Mouse (Mus musculus) forebrain, postnatal 0 days (tissue): Measurements from ENCODE around the gene Rbm4. TPM values are rescaled to one million over a fixed set of nuclear protein-coding genes. Genes with fewer than 3 reads are reported as not detected.

Experiments used
- ATAC-seq: fragments of 200-750 bp; cut with Nextera tagmentation; 2 replicates; pipeline ENCODE4 v1.8.0; 2017; ENCODE audit warnings: mild to moderate bottlenecking, moderate library complexity
- DNase-seq: peaks from one replicate; pipeline ENCODE4 v3.0.0-alpha.2; 2015
- H3K27ac ChIP-seq: fragments of 300-500 bp; sonication (generic); 2 replicates; pipeline ENCODE4 v1.5.1; 2014; ENCODE audit warnings: low read depth, mild to moderate bottlenecking, antibody characterized with exemption, low read length, moderate library complexity, mixed read lengths
- H3K27me3 ChIP-seq: fragments of 300-500 bp; sonication (generic); 2 replicates; pipeline ENCODE4 v1.6.1; 2014; ENCODE audit warnings: mild to moderate bottlenecking, low read length, mixed read lengths; ENCODE audit not compliant: insufficient read depth
- H3K36me3 ChIP-seq: fragments of 300-500 bp; sonication (generic); 2 replicates; pipeline ENCODE4 v1.6.1; 2014; ENCODE audit warnings: mild to moderate bottlenecking, moderate library complexity; ENCODE audit not compliant: insufficient read depth
- H3K4me1 ChIP-seq: fragments of 300-500 bp; sonication (generic); 2 replicates; pipeline ENCODE4 v1.6.1; 2014; ENCODE audit warnings: antibody characterized with exemption; ENCODE audit not compliant: insufficient read depth
- H3K4me2 ChIP-seq: fragments of 300-500 bp; sonication (generic); 2 replicates; pipeline ENCODE4 v1.6.1; 2014; ENCODE audit warnings: low read depth, mild to moderate bottlenecking, moderate library complexity
- H3K4me3 ChIP-seq: fragments of 300-500 bp; sonication (generic); 2 replicates; pipeline ENCODE4 v1.5.1; 2014; ENCODE audit warnings: low read depth, low read length, mixed read lengths
- H3K9ac ChIP-seq: fragments of 300-500 bp; sonication (generic); 2 replicates; pipeline ENCODE4 v1.6.1; 2014; ENCODE audit warnings: mild to moderate bottlenecking
- H3K9me3 ChIP-seq: fragments of 300-500 bp; sonication (generic); 2 replicates; pipeline ENCODE4 v1.6.1; 2016; ENCODE audit warnings: low read length
- CTCF ChIP-seq: sonication (generic); IDR thresholded peaks from 2 replicates; pipeline ENCODE4 v1.5.1; 2016; ENCODE audit warnings: antibody characterized with exemption, control low read depth, low read depth
- WGBS: fragments of 180-500 bp; shearing (Covaris S2); extraction: QIAGEN DNeasy Blood & Tissue Kit; methylation state at CpG from one replicate; pipeline ENCODE4 v1.1.7; 2014; 5-methylcytosine and 5-hydroxymethylcytosine counted together
- polyA plus RNA-seq: library from polyadenylated mRNA; unstranded; fragments of >200 nt; fragmentation: Nextera tagmentation; extraction: Ambion mirVana; gene quantifications from 2 replicates; pipeline ENCODE4 v1.2.1, GENCODE M21; 2015
- total RNA-seq: library from RNA; depleted of rRNA; stranded (reverse); fragments of >200 nt; gene quantifications from 2 replicates; pipeline ENCODE4 v1.2.3, GENCODE M21; 2014; rRNA removed

Rbm4 gene
- total and polyA plus RNA-seq, 2 experiments from 2014 or later: 45.0 to 106 TPM

GRCm38 (mm10) chr19:4744026-4744425 is 49.7 kb downstream of the Rbm4 start:
- no peak for ATAC-seq

GRCm38 (mm10) chr19:4743524-4743923 is 50.2 kb downstream of the Rbm4 start:
- DNase-seq: peak; percentile 68
- ATAC-seq: no peak
- H3K4me2 ChIP-seq: no peak overlapping the region

More at GRCm38 (mm10) chr19:4744026-4744425, 49.7 kb downstream of the Rbm4 start:
- Histone ChIP-seq H3K36me3 (peaks cover 91% of the 10 kb centered on the region), H3K4me2 (no peak overlapping the region), H3K4me3 (no peak overlapping the region), H3K27ac (no peak overlapping the region), H3K4me1 (no peaks in the 10 kb centered on the region), H3K9ac (no peak overlapping the region), H3K27me3 (no peaks in the 10 kb centered on the region), H3K9me3 (no peaks in the 10 kb centered on the region)
- 83% methylated on average over 14 of the region's 14 CpGs for WGBS
- TF ChIP-seq CTCF: no peak
- no peak for DNase-seq

GRCm38 (mm10) chr19:4742229-4742628 is 51.5 kb downstream of the Rbm4 start:
- Histone ChIP-seq H3K4me2 (no peak overlapping the region), H3K27ac (no peak overlapping the region), H3K27me3 (no peaks in the 10 kb centered on the region), H3K9ac (no peak overlapping the region), H3K36me3 (peaks cover 89% of the 10 kb centered on the region), H3K4me3 (no peak overlapping the region), H3K9me3 (no peaks in the 10 kb centered on the region), H3K4me1 (no peaks in the 10 kb centered on the region)
- DNase-seq (no peak), ATAC-seq (no peak)
- TF ChIP-seq CTCF: no peak
- WGBS: 92% methylated on average over 6 of the region's 6 CpGs

More at GRCm38 (mm10) chr19:4743524-4743923, 50.2 kb downstream of the Rbm4 start:
- Histone ChIP-seq H3K27ac (no peak overlapping the region), H3K27me3 (no peaks in the 10 kb centered on the region), H3K4me3 (no peak overlapping the region), H3K9me3 (no peaks in the 10 kb centered on the region), H3K9ac (no peak overlapping the region), H3K4me1 (no peaks in the 10 kb centered on the region), H3K36me3 (peaks cover 88% of the 10 kb centered on the region)
- 36% methylated on average over 5 of the region's 5 CpGs for WGBS
- TF ChIP-seq CTCF: peak; percentile 68

- Histone ChIP-seq H3K4me3 (no peak overlapping the region), H3K27me3 (no peaks in the 10 kb centered on the region), H3K9ac (no peak overlapping the region), H3K4me2 (no peak overlapping the region), H3K9me3 (no peaks in the 10 kb centered on the region), H3K27ac (no peak overlapping the region), H3K36me3 (peaks cover 88% of the 10 kb centered on the region), H3K4me1 (no peaks in the 10 kb centered on the region)
- 87% methylated on average over 10 of the region's 10 CpGs for WGBS
- peak; percentile 50; the same call in 1 of the 2 replicates for ATAC-seq
- TF ChIP-seq CTCF: no peak
- DNase-seq: no peak
Measured at GRCm38 (mm10) chr19:4741482-4741881, 52.2 kb downstream of the Rbm4 start.

GRCm38 (mm10) chr19:4739762-4740161 is 53.9 kb downstream of the Rbm4 start:
- 95% methylated on average over 5 of the region's 5 CpGs for WGBS
- H3K4me1 ChIP-seq: no peaks in the 10 kb centered on the region
- no peak for DNase-seq
- H3K4me3 ChIP-seq: no peak overlapping the region
- no peaks in the 10 kb centered on the region for H3K27me3 ChIP-seq
- TF ChIP-seq CTCF: no peak
- H3K36me3 ChIP-seq: peaks cover 79% of the 10 kb centered on the region
- ATAC-seq: no peak
- H3K9ac ChIP-seq: no peak overlapping the region
- H3K9me3 ChIP-seq: no peaks in the 10 kb centered on the region
- H3K4me2 ChIP-seq: no peak overlapping the region
- H3K27ac ChIP-seq: no peak overlapping the region

- H3K27me3 ChIP-seq: no peaks in the 10 kb centered on the region
- whole genome bisulfite sequencing: 94% methylated on average over 11 of the region's 11 CpGs
- no peaks in the 10 kb centered on the region for H3K4me1 ChIP-seq
- H3K9ac ChIP-seq: no peak overlapping the region
- ATAC-seq: no peak
- H3K4me3 ChIP-seq: no peak overlapping the region
- no peak overlapping the region for H3K4me2 ChIP-seq
- no peak overlapping the region for H3K27ac ChIP-seq
- no peak for DNase-seq
- no peaks in the 10 kb centered on the region for H3K9me3 ChIP-seq
- no peak for TF ChIP-seq CTCF
- peaks cover 79% of the 10 kb centered on the region for H3K36me3 ChIP-seq
Measured at GRCm38 (mm10) chr19:4739053-4739452, 54.6 kb downstream of the Rbm4 start.

- DNase-seq: no peak
- 89% methylated on average over 13 of the region's 13 CpGs for WGBS
- no peaks in the 10 kb centered on the region for H3K27me3 ChIP-seq
- H3K4me3 ChIP-seq: no peak overlapping the region
- H3K9ac ChIP-seq: no peak overlapping the region
- no peak for ATAC-seq
- H3K4me2 ChIP-seq: no peak overlapping the region
- peaks cover 83% of the 10 kb centered on the region for H3K36me3 ChIP-seq
- H3K4me1 ChIP-seq: no peaks in the 10 kb centered on the region
- no peaks in the 10 kb centered on the region for H3K9me3 ChIP-seq
- TF ChIP-seq CTCF: no peak
- H3K27ac ChIP-seq: no peak overlapping the region
Measured at GRCm38 (mm10) chr19:4737866-4738265, 55.8 kb downstream of the Rbm4 start.

Other genes starting within 250 kb of the Rbm4 start
- gene Lrfn4, start 178.2 kb downstream of the Rbm4 start, total RNA-seq: 112 and 127 TPM in 2 replicates
- 17.1 and 17.2 TPM in 2 replicates for gene Lrfn4, start 178.2 kb downstream of the Rbm4 start, polyA plus RNA-seq
- 51.9 and 65.1 TPM in 2 replicates for gene Rce1, start 168.3 kb downstream of the Rbm4 start, total RNA-seq
- gene Rce1, start 168.3 kb downstream of the Rbm4 start, polyA plus RNA-seq: 47.5 and 52.4 TPM in 2 replicates
- 4.5 and 7.4 TPM in 2 replicates for gene Gm960, start 95.2 kb downstream of the Rbm4 start, total RNA-seq
- 4.9 and 7.3 TPM in 2 replicates for gene Gm960, start 95.2 kb downstream of the Rbm4 start, polyA plus RNA-seq
- gene Sptbn2, start 82.7 kb downstream of the Rbm4 start, total RNA-seq: 169 and 196 TPM in 2 replicates
- 24.3 and 25.4 TPM in 2 replicates for gene Sptbn2, start 82.7 kb downstream of the Rbm4 start, polyA plus RNA-seq
- 84.8 and 90.6 TPM in 2 replicates for gene Rbm4b, start 37.4 kb downstream of the Rbm4 start, total RNA-seq
- gene Rbm4b, start 37.4 kb downstream of the Rbm4 start, polyA plus RNA-seq: 79.8 and 88.7 TPM in 2 replicates
- 15.0 and 18.2 TPM in 2 replicates for gene Gm21992, start 17.7 kb upstream of the Rbm4 start, total RNA-seq
- gene Gm21992, start 17.7 kb upstream of the Rbm4 start, polyA plus RNA-seq: 16.5 and 20.4 TPM in 2 replicates
- 29.2 and 30.9 TPM in 2 replicates for gene Rbm14, start 17.7 kb upstream of the Rbm4 start, total RNA-seq
- 45.9 and 46.6 TPM in 2 replicates for gene Rbm14, start 17.7 kb upstream of the Rbm4 start, polyA plus RNA-seq
- 27.3 and 35.4 TPM in 2 replicates for gene Ccs, start 45.4 kb upstream of the Rbm4 start, total RNA-seq
- 41.7 and 44.3 TPM in 2 replicates for gene Ccs, start 45.4 kb upstream of the Rbm4 start, polyA plus RNA-seq
- gene Ccdc87, start 45.5 kb upstream of the Rbm4 start, total RNA-seq: 0.92 and 1.1 TPM in 2 replicates
- 0.80 and 1.2 TPM in 2 replicates for gene Ccdc87, start 45.5 kb upstream of the Rbm4 start, polyA plus RNA-seq
- 81.0 and 117 TPM in 2 replicates for gene Ctsf, start 61.2 kb upstream of the Rbm4 start, total RNA-seq
- 74.7 and 79.4 TPM in 2 replicates for gene Ctsf, start 61.2 kb upstream of the Rbm4 start, polyA plus RNA-seq
- 2.6 and 5.1 TPM in 2 replicates for gene Actn3, start 84.0 kb upstream of the Rbm4 start, total RNA-seq
- 1.8 and 2.2 TPM in 2 replicates for gene Actn3, start 84.0 kb upstream of the Rbm4 start, polyA plus RNA-seq
- gene Zdhhc24, start 84.8 kb upstream of the Rbm4 start, total RNA-seq: 22.2 and 24.1 TPM in 2 replicates
- 9.1 and 15.2 TPM in 2 replicates for gene Zdhhc24, start 84.8 kb upstream of the Rbm4 start, polyA plus RNA-seq
- gene Bbs1, start 112.7 kb upstream of the Rbm4 start, total RNA-seq: 21.7 and 37.7 TPM in 2 replicates
- gene Bbs1, start 112.7 kb upstream of the Rbm4 start, polyA plus RNA-seq: 5.4 and 7.4 TPM in 2 replicates
- 67.4 and 84.2 TPM in 2 replicates for gene Dpp3, start 134.4 kb upstream of the Rbm4 start, total RNA-seq
- gene Dpp3, start 134.4 kb upstream of the Rbm4 start, polyA plus RNA-seq: 75.2 and 76.8 TPM in 2 replicates
- gene Peli3, start 149.2 kb upstream of the Rbm4 start, total RNA-seq: 11.5 and 13.2 TPM in 2 replicates
- 7.7 and 10.9 TPM in 2 replicates for gene Peli3, start 149.2 kb upstream of the Rbm4 start, polyA plus RNA-seq
- gene Mrpl11, start 168.2 kb upstream of the Rbm4 start, total RNA-seq: 101 and 129 TPM in 2 replicates
- gene Mrpl11, start 168.2 kb upstream of the Rbm4 start, polyA plus RNA-seq: 162 and 198 TPM in 2 replicates
- gene Npas4, start 196.4 kb upstream of the Rbm4 start, total RNA-seq: 3.5 and 3.8 TPM in 2 replicates
- 0.36 and 0.42 TPM in 2 replicates for gene Npas4, start 196.4 kb upstream of the Rbm4 start, polyA plus RNA-seq
- 12.8 and 14.2 TPM in 2 replicates for gene Slc29a2, start 230.0 kb upstream of the Rbm4 start, total RNA-seq
- gene Slc29a2, start 230.0 kb upstream of the Rbm4 start, polyA plus RNA-seq: 14.5 and 17.1 TPM in 2 replicates
- gene B4gat1, start 244.9 kb upstream of the Rbm4 start, total RNA-seq: 85.9 and 111 TPM in 2 replicates
- gene B4gat1, start 244.9 kb upstream of the Rbm4 start, polyA plus RNA-seq: 93.0 and 128 TPM in 2 replicates
- gene AC124502.3, start 245.0 kb upstream of the Rbm4 start, total RNA-seq: 3.0 and 7.0 TPM in 2 replicates
- gene AC124502.3, start 245.0 kb upstream of the Rbm4 start, polyA plus RNA-seq: 1.4 and 2.0 TPM in 2 replicates
- gene Brms1, start 247.5 kb upstream of the Rbm4 start, total RNA-seq: 9.5 and 15.5 TPM in 2 replicates
- 27.6 and 29.3 TPM in 2 replicates for gene Brms1, start 247.5 kb upstream of the Rbm4 start, polyA plus RNA-seq